Mouse (Mus musculus): ENCODE data around the gene Ambra1. TPM values are rescaled to one million over a fixed set of nuclear protein-coding genes. Genes with fewer than 3 reads are reported as not detected.
A peak's percentile ranks its signal among the peaks of the same experiment; 100 is the strongest.

Ambra1 gene
- total RNA-seq, 2 experiments from 2014 or later: 19.1 to 23.7 TPM

DNA sequence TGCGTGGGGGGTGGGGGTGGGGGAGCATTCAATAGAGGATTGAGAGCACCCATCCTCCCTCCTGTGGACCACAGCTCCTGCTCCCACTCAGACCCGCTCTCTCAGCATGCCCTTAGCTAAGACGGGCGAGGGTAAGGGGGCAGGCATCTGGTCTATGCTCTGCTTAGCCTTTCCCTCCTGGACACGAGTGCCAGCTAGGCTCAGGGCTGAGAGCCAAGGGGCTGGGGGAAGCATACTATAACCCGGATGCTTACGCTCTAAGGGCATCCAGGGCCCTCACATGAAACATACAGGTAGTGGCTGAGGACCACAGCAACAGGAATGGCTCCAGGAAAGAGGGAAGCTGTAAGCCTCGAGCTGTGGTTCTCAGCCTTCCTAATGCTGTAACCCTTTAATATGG, 228.1 kb downstream of the Ambra1 start:
- ATAC-seq (replicated peaks; ENCODE audit: poor library complexity): no peak

DNA sequence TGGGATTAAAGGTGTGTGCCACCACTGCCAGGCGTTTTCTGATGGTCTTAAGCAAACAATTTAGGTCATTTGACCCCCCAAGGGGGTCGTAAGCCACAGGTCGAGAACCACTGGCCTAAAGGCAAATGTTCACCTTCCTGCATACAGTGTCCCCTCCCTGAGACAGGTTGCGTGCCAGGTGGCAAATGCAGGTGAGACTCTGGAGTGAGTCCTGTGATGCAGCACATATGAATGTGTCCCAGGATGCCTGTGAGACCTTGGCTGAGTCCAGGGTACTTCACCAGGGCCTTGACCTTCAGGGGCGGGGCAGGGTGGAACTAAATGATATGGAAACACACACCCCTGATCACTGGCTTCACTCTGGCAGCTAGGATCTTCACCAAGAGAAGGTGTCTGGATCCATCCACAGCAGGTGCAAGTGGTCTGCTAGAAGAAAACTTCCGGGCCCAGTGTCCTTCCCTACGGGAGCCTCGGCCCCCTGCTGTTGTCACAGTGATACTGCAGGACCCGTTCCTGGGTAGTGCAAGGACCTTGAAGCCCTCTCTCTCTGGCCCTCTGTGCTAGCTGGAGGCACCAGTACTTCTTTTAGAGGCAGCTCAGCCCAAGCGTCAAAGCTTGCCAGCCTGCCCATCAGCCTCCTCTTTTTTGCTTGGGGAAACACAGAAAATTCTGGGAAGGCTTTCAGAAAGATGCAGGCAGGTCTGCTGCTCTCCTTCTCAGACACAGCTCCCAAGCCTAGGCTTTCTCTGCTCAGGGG, 228.9 kb downstream of the Ambra1 start:
- peak; percentile 42 for ATAC-seq (replicated peaks; ENCODE audit: poor library complexity)

DNA sequence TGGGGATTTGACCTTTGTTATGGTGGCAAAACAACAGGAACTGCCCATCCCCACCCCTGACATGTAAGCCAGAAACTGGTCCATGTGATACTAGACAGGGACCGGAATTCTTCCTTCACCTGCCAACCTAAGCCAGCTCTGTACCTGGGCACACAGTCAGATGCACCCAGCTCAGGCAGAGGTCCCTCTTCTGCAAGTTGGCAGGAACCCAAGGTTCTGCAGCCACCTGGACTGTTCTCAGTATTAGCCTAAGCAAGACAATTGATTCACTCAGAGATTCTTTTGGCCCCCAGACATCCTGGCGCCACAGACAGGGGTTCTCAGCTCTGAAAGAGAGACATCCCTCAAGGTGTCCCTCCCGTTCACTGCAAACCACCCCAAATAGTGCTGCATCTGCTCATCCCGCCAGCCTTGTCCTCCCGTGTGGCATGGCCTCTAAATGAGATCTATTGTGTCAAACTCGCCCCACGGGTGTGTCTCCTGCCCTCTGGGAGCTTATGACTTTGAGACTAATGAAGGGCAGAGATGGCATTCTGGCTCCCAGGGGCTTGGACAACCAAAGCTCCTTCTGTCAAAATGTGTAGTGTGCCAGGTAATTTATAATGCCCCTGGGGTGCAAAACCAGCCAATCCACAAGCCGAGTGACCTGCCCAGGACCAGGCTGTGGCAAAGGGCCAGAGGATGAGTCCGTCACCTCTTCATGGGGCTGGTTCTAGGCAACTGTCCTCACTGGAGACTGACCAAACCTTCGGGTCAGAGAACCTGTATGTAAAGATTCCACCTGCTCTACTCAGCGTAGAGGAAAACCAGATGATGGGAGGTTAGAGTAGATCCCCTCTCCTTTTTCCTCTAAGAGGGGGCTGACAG, 229.8 kb downstream of the Ambra1 start:
- ATAC-seq (replicated peaks; ENCODE audit: poor library complexity): no peak

DNA sequence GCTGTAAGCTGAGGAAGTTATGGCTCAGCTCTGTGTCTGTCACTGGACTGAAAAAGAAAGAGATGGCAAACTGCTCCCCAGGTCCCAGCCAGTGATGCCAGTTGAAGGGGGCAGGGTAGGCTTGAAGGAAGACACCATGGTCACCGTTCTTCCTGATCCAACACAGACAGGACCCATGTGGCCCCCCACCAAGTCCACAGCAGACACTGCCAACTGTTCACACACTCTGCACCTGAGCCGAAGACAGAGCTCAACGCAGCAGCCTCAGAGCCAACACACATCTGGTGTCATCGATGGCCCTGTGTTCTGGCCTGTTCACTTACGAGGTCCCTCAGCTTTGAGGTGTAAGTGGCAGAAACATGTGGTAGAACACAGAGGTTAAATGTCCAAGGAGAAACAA, 230.5 kb downstream of the Ambra1 start:
- ATAC-seq (replicated peaks; ENCODE audit: poor library complexity): no peak

DNA sequence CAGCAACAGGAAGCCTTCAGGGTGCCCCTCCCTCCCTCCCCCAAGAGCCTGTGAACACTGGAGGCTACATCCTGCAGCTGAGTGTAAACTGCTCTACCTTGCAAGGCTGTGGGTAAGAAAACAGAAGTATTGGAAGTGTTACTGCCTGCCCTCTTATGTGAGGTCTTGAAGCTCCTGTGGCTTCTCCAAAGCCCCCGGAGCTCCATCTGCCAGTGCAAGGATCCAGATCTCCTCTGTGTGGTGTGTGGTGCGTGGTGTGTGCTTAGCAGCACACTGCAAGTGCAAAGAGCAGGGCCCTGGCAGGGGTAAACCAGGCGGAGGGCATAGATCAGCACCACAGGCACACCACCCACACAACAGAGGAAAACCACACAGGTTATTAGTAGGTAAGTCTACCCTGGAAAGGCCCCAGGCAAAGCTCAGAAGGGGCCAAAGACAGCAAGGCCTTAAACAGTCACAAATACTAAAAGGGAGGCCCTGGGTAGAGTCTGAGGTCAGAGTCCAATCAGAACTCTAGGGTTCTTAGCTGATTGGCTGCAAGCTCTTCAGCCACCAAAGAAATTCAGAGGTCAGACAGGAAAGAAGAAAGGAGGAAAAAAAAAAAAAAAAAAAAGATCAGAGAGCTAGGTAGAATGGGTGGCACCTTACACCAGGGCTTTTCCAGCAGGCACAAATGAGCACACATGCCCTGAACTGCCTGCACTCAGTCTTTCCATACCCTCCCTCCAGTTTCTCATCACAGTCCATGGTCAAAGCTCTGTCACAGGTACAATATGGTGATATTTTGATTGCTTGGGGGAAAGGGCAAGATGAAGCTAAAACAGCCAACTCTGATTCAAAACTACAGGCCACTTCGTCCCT, 232.2 kb downstream of the Ambra1 start:
- no peak for ATAC-seq (replicated peaks; ENCODE audit: poor library complexity)

DNA sequence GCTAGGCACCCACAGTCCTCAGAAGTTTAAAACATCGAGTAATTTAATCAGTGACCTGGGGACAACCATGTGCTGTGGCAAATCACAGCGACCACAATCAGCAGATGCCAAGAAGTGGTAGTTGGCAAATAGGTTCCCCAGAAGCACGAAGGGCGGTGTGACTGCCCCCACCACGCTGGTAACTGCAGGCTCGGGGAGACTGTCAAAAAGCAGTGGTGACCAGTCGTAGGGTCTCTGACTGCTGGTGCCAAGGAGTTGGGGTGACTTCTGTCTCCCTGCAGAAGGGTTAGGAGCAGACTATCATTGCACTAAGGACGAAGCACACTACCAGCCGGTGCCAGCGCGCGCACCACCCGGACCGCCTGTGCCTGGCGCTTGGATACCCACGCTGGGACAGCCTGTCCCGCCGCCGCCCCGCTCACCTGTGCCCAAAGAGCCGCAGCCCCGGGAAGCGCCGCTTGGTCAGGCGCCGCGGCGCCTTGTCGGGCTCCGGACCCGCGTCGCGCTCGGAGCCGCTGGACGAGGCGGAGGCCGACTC, 233.0 kb downstream of the Ambra1 start:
- no peak for ATAC-seq (replicated peaks; ENCODE audit: poor library complexity)

DNA sequence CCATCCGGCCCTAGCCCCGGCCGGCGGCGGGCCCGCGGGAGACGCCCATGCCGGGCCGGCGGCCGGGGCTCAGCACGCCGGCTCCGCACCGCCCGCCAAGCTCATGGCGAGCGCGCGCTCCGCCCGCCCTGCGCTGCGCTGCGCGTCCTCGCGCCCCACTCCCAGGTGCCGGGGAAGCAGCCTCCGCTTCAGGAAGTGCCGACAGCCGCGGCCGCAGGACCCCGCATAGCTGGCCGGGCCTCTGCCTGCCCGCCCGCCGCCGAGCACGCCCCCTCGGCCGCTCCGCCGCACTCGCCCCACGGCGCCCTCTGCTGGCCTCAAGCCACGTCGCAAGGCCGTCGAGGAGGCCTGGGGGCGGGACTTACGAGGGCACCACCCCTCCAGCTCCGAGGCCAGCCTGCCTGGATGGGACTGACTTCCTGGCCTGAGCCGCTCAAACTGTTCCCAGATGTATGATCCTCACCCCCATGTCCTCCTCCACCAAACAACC, 233.6 kb downstream of the Ambra1 start:
- ATAC-seq (replicated peaks; ENCODE audit: poor library complexity): peak; percentile 70

DNA sequence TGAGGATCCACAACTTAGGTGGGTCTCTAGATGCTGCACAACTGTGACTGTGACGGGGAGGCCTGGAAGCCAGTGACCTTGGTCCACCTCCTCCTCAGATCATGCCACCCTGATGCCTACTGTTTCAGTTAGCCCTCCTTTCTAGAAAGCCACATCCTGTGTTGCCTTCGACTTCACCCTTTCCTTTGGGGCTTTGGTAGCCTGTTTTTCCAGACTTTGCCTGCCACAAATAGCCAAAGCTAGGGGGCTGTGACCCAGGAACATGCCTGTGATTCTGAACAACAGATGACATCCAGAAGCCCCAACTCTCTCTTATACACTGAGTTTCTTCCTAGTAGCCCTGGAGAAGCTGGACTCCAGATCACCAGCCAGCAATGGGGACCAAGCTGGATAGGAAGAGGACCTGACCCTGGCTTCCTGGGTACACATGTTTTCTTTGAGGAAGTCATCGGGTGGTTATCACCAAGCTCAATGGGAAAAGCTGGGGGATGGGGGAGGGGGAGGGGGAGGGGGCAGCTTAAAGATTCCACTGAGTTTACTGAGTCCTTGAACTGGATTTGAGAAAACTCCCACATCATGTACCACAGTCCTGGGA, 234.8 kb downstream of the Ambra1 start:
- no peak for ATAC-seq (replicated peaks; ENCODE audit: poor library complexity)

DNA sequence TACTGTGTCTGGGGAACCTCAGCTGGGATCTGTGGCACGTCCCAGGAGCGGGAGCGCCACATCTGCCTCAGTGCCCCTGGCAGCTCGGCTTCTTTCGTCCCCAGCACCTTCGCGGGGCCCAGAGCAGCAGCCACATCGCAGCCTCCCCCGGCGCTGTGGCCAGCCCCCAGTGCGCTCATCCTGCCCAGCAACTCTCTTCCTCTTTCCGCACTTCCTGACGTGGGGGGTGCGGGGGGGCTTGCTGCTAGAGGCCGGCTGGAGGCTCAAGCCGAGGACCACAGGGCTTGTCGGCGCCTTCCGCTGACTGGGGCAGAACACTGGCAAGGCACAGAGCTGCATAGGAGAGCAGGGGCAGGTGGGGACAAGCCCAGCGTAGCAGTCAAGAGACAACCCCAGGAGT, 235.5 kb downstream of the Ambra1 start:
- peak; percentile 59 for ATAC-seq (replicated peaks; ENCODE audit: poor library complexity)

DNA sequence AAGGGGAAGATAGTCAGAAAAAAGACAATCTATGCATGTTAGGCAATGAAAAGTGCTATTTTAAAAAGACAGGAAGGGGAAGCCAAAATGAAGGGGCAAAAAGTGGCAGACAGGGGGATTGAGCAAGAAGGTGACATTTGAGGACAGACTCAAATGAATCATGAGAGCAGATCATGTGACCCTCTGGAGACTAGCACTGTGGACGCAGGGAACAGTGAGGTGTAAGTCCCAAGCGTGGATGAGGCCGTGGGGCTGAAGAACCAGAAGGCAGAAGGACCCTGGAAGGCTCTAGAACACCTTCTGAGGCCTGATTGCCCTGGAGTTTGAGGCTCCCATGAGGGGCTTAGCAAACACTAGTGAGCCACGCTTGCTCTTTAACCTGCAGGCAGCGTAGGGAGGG, 236.4 kb downstream of the Ambra1 start:
- ATAC-seq (replicated peaks; ENCODE audit: poor library complexity): peak; percentile 33

DNA sequence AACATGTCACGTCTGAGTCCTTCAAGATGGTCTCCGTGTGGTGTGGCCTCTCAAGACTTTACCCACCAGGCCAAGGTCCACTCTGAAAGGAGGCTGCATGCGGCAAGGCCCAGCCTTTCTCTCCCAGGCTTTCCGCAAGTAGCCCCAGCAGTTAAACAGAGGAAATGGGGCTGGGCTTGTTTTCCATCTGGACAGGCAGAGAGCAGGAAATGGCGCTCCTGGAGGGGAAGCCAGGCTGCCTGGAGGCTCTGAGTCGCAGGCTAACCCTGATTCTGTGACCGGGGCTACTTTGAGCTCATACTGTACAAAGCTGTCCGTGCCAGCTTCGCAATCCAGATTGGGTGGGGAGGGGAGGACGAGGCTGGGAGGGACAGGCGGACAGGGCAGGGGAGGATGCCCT, 238.0 kb downstream of the Ambra1 start:
- ATAC-seq (replicated peaks; ENCODE audit: poor library complexity): no peak

Other genes starting within 250 kb of the Ambra1 start
- 77.0 and 79.1 TPM in 2 replicates for gene Ckap5, start 203.4 kb upstream of the Ambra1 start, total RNA-seq (2015)
- gene Ckap5, start 203.4 kb upstream of the Ambra1 start, total RNA-seq (2017): 94.5 and 102 TPM in 2 replicates
- not detected in 2 replicates for gene F2, start 93.7 kb upstream of the Ambra1 start, total RNA-seq (2015)
- not detected in 2 replicates for gene F2, start 93.7 kb upstream of the Ambra1 start, total RNA-seq (2017)
- 4.9 and 5.2 TPM in 2 replicates for gene Zfp408, start 80.3 kb upstream of the Ambra1 start, total RNA-seq (2015)
- 9.2 and 11.1 TPM in 2 replicates for gene Zfp408, start 80.3 kb upstream of the Ambra1 start, total RNA-seq (2017)
- gene Arhgap1, start 80.3 kb upstream of the Ambra1 start, total RNA-seq (2015): 66.3 and 67.1 TPM in 2 replicates
- gene Arhgap1, start 80.3 kb upstream of the Ambra1 start, total RNA-seq (2017): 45.0 and 58.6 TPM in 2 replicates
- gene Atg13, start 19.6 kb upstream of the Ambra1 start, total RNA-seq (2015): 24.0 and 25.0 TPM in 2 replicates
- 5.7 and 10.1 TPM in 2 replicates for gene Atg13, start 19.6 kb upstream of the Ambra1 start, total RNA-seq (2017)
- gene Harbi1, start 19.3 kb upstream of the Ambra1 start, total RNA-seq (2015): 4.6 and 7.7 TPM in 2 replicates
- gene Harbi1, start 19.3 kb upstream of the Ambra1 start, total RNA-seq (2017): 20.6 and 24.2 TPM in 2 replicates
- 0.17 TPM in 2 replicates for gene Chrm4, start 197.1 kb downstream of the Ambra1 start, total RNA-seq (2015)
- 0.17 TPM in 1 of 2 replicates, not detected in the other for gene Chrm4, start 197.1 kb downstream of the Ambra1 start, total RNA-seq (2017)
- gene Mdk, start 202.2 kb downstream of the Ambra1 start, total RNA-seq (2015): 0.32 and 0.86 TPM in 2 replicates
- gene Mdk, start 202.2 kb downstream of the Ambra1 start, total RNA-seq (2017): 0.12 and 0.30 TPM in 2 replicates
- gene Gm9821, start 215.6 kb downstream of the Ambra1 start, total RNA-seq (2015): not detected in 2 replicates
- 0.21 and 0.95 TPM in 2 replicates for gene Gm9821, start 215.6 kb downstream of the Ambra1 start, total RNA-seq (2017)
- 111 and 112 TPM in 2 replicates for gene Dgkz, start 245.7 kb downstream of the Ambra1 start, total RNA-seq (2015)
- 76.3 and 94.7 TPM in 2 replicates for gene Dgkz, start 245.7 kb downstream of the Ambra1 start, total RNA-seq (2017)

All from megakaryocyte progenitor cell, adult 5-6 weeks (primary cell).